Mouse (Mus musculus) neural tube, embryonic 11.5 days (tissue): ENCODE results near the gene Sprtn. TPM values are rescaled to one million over a fixed set of nuclear protein-coding genes. Genes with fewer than 3 reads are reported as not detected.
A peak's percentile ranks its signal among the peaks of the same experiment; 100 is the strongest.

Experiments used
- ATAC-seq: fragments of 200-750 bp; cut with Nextera tagmentation; 2 replicates; pipeline ENCODE4 v1.8.0; 2017; ENCODE audit warnings: moderate number of reproducible peaks, mild to moderate bottlenecking, moderate TSS enrichment, moderate library complexity; ENCODE audit not compliant: insufficient read depth, low FRiP score, low TSS enrichment
- DNase-seq: peaks from one replicate; pipeline ENCODE4 v3.0.0-alpha.2; 2015; ENCODE audit warnings: low spot score
- H3K27ac ChIP-seq: fragments of 300-500 bp; sonication (generic); 2 replicates; pipeline ENCODE4 v1.5.1; 2014; ENCODE audit warnings: low read depth, mild to moderate bottlenecking, low read length
- H3K27me3 ChIP-seq: fragments of 300-500 bp; sonication (generic); 2 replicates; pipeline ENCODE4 v1.6.1; 2014; ENCODE audit warnings: mild to moderate bottlenecking, low read length, mixed read lengths; ENCODE audit not compliant: control insufficient read depth, insufficient read depth
- H3K36me3 ChIP-seq: fragments of 300-500 bp; sonication (generic); 2 replicates; pipeline ENCODE4 v1.6.1; 2014; ENCODE audit warnings: mild to moderate bottlenecking, low read length, moderate library complexity, mixed read lengths; ENCODE audit not compliant: control insufficient read depth, insufficient read depth
- H3K4me1 ChIP-seq: fragments of 300-500 bp; sonication (generic); 2 replicates; pipeline ENCODE4 v1.6.1; 2014; ENCODE audit warnings: low read length, mixed read lengths; ENCODE audit not compliant: control insufficient read depth, insufficient read depth
- H3K4me2 ChIP-seq: fragments of 300-500 bp; sonication (generic); 2 replicates; pipeline ENCODE4 v1.6.1; 2014; ENCODE audit warnings: low read depth, mild to moderate bottlenecking, moderate library complexity
- H3K4me3 ChIP-seq: fragments of 300-500 bp; sonication (generic); 2 replicates; pipeline ENCODE4 v1.5.1; 2014; ENCODE audit warnings: low read depth, low read length
- H3K9ac ChIP-seq: fragments of 300-500 bp; sonication (generic); 2 replicates; pipeline ENCODE4 v1.6.1; 2014; ENCODE audit warnings: mild to moderate bottlenecking, low read length
- H3K9me3 ChIP-seq: fragments of 300-500 bp; sonication (generic); 2 replicates; pipeline ENCODE4 v1.6.1; 2016; ENCODE audit warnings: low read length; ENCODE audit not compliant: control insufficient read depth
- WGBS: fragments of 180-500 bp; shearing (Covaris S2); extraction: QIAGEN DNeasy Blood & Tissue Kit; methylation state at CpG from one replicate; pipeline ENCODE4 v1.1.7; 2014; 5-methylcytosine and 5-hydroxymethylcytosine counted together
- polyA plus RNA-seq: library from polyadenylated mRNA; unstranded; fragments of >200 nt; fragmentation: Nextera tagmentation; extraction: Ambion mirVana; gene quantifications from 2 replicates; pipeline ENCODE4 v1.2.1, GENCODE M21; 2014

The Sprtn gene
- polyA plus RNA-seq, 1 experiment from 2014 or later: 14.5 TPM

DNA sequence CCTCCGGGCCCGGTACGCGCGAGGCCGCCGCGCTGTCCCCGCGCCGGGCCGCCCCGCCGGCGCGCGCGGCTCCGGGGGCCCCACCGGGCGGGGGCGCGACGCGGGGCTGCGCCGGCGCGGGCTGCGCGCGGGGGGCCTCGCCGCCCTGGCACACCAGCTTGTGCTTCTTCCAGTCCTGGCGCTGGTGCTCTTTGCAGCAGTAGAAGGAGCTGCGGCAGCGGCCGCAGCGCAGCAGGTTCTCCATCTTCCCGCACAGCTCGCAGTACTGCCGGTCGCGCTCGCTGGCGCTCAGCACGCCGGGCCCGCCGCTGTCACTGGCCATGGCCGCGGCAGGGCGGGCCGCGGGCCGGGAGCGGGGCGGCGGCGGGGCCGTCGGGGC is 51.0 kb downstream of the Sprtn start:
- H3K9me3 ChIP-seq: no peaks in the 10 kb centered on the region
- H3K36me3 ChIP-seq: no peaks in the 10 kb centered on the region
- peak overlapping the region; percentile 71 for H3K4me3 ChIP-seq
- H3K27me3 ChIP-seq: no peaks in the 10 kb centered on the region
- 0% methylated on average over 20 of the region's 62 CpGs for WGBS
- H3K27ac ChIP-seq: peak overlapping the region; percentile 97
- peaks cover 31% of the 10 kb centered on the region for H3K4me1 ChIP-seq
- peak overlapping the region; percentile 94 for H3K9ac ChIP-seq
- DNase-seq: no peak
- ATAC-seq: peak; percentile 59; the same call in 1 of the 2 replicates
- peak overlapping the region; percentile 80 for H3K4me2 ChIP-seq

DNA sequence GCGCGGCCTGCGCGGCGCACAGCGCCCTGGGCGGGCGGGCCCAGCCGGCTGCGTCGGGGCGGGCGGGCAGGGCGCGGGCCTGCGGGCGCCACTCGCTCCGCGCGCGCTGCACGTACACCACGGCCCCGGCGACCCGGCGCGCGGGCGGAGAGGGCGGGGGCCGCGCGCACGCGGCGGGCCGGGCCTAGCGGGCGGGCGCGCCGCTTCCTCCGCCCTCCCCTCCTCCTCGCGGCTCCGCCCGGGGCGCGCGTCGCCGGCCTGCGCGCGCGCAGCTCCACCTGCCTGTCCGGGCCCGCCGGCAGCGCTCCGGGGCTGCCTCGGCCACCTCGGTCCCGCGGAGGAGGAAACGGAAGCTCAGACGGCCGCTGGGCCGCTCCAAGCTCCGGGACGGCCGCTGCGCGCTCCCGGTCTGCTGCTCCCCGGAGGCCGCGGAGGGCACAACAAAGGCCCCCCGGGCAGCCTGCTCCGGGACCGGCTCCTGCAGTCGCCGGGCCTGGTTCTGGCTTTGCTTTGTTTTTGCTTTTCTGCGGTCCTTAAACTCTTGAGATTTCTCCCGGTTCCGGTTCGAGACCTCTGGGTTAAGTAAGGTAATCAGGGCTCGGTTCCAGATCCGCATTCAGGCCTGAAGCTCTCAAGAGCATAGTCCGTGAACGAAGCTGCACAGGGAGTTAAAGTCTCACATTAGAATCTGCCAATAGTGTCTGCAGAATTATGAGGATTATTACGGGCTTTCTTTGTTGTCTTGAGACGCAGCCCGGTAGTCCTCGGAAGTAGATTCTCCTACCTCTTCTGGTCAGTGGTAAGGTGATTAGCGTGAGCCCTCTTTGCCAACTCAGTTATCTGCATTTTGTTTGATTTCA is 51.8 kb downstream of the Sprtn start, which contains the start of gene Egln1:
TSS of gene Egln1 (minus strand) at position 116 of the 860 bp plus-strand sequence.
- DNase-seq: peak; percentile 88
- ATAC-seq: peak; percentile 75
- under 1% methylated on average over 66 of the region's 98 CpGs for WGBS
- H3K9ac ChIP-seq: peak within 1 kb of the TSS; percentile 94
- peak within 1 kb of the TSS; percentile 97 for H3K27ac ChIP-seq
- peaks cover 30% of the 10 kb centered on the region for H3K4me1 ChIP-seq
- peak within 1 kb of the TSS; percentile 80 for H3K4me2 ChIP-seq
- peak within 1 kb of the TSS; percentile 71 for H3K4me3 ChIP-seq
- no peaks in the 10 kb centered on the region for H3K27me3 ChIP-seq
- no peaks in the 10 kb centered on the region for H3K36me3 ChIP-seq
- H3K9me3 ChIP-seq: no peaks in the 10 kb centered on the region

DNA sequence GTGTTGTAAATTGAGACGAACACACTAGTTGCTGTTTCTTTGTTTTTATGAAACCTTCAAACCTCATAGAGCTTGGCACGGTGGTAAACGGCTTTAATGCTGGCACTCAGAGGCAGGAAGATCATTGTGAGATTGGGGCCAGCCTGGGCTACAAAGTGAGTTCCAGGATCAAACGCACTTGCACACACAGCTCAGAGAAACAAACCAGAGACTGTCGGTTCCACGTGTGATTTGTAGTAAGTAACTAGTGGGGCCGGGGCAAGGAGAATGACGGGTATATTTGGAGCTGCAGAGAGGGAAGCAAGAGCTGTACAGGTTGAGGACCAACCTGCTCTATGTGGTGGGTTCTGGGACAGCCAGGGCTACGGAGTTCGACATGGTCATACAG is 52.4 kb downstream of the Sprtn start:
- Histone ChIP-seq H3K4me1 (peaks cover 24% of the 10 kb centered on the region), H3K4me3 (peak overlapping the region; percentile 71), H3K4me2 (peak overlapping the region; percentile 80), H3K27me3 (no peaks in the 10 kb centered on the region), H3K9ac (peak overlapping the region; percentile 94), H3K9me3 (no peaks in the 10 kb centered on the region), H3K36me3 (no peaks in the 10 kb centered on the region), H3K27ac (peak overlapping the region; percentile 97)
- WGBS: 32% methylated on average over 10 of the region's 10 CpGs
- peak; percentile 34 for DNase-seq
- ATAC-seq: no peak

DNA sequence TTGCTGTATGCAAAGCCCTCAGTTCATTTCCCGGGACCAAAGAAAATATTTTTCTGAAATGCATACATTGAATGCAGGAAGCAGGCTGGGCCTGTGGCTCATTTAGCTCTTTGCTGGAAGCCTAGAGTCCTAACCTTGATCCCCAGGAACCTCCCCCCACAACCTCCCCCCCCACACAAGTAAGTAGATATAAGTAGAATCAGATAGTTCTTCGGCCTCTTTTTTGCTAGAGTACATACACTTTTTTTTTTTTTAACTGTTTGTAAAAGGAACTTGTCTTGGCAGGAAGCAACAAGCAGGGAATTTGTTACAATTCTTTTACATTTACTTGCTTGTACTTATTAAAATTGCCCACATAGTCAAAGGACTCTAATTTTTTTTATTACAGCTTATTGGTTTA is 53.2 kb downstream of the Sprtn start:
- WGBS: 83% methylated on average over 2 of the region's 2 CpGs
- no peaks in the 10 kb centered on the region for H3K27me3 ChIP-seq
- peaks cover 21% of the 10 kb centered on the region for H3K4me1 ChIP-seq
- ATAC-seq: no peak
- peak overlapping the region; percentile 71; the same call in 1 of the 2 replicates for H3K4me3 ChIP-seq
- peak overlapping the region; percentile 80 for H3K4me2 ChIP-seq
- no peak for DNase-seq
- H3K36me3 ChIP-seq: no peaks in the 10 kb centered on the region
- H3K9ac ChIP-seq: peak overlapping the region; percentile 39; the same call in 1 of the 2 replicates
- no peaks in the 10 kb centered on the region for H3K9me3 ChIP-seq
- H3K27ac ChIP-seq: no peak overlapping the region

DNA sequence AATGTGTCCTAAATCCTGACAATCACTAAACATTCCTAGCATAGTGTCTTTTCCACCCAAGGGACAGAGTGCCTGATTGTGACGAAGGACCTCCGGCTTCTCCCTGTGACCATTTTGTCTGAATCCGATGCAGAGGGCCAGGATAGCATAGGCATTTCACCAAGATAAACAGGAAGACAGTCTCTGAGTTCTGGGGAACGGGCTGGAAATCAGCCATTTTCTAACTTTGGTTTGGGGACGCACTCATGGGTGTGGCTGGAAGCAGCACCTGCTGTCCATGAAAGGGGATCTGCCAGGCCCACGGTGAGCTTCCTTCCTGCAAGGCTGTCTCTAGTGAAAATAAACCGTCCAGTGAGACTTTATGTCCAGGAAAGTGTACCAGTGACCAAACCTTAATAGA is 55.5 kb downstream of the Sprtn start:
- WGBS: 91% methylated on average over 7 of the region's 7 CpGs
- ATAC-seq: no peak
- no peak overlapping the region for H3K27ac ChIP-seq
- H3K9me3 ChIP-seq: no peaks in the 10 kb centered on the region
- H3K36me3 ChIP-seq: no peaks in the 10 kb centered on the region
- no peak for DNase-seq
- H3K4me2 ChIP-seq: no peak overlapping the region
- no peak overlapping the region for H3K4me3 ChIP-seq
- H3K9ac ChIP-seq: no peak overlapping the region
- H3K27me3 ChIP-seq: no peaks in the 10 kb centered on the region
- peaks cover 8% of the 10 kb centered on the region for H3K4me1 ChIP-seq

DNA sequence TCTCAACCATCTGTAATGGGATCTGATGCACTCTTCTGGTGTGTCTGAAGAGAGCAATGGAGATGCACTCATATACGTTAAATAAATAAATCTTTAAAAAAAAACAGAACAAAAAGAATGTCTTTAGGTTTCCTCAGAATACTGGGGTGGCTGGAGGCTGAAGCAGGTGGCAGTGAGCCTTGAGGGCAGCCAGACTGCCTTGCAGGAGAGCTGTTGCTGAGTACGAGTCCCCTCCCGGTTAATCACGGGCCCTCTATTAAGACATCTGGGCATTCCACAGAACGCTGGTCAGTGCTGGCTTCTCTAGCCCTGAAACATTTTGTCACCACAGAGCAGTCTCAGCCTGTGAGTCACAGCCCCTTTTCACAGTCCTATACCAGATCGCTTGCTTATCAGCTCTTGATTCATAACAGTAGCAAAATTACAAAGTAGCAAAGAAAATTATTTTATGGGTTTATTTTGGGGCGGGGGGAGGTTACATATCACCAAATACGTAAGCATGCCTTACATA is 56.9 kb downstream of the Sprtn start:
- Histone ChIP-seq H3K27me3 (no peaks in the 10 kb centered on the region), H3K36me3 (no peaks in the 10 kb centered on the region), H3K4me2 (no peak overlapping the region), H3K4me1 (peaks cover 8% of the 10 kb centered on the region), H3K27ac (no peak overlapping the region), H3K4me3 (no peak overlapping the region), H3K9ac (no peak overlapping the region), H3K9me3 (no peaks in the 10 kb centered on the region)
- ATAC-seq (no peak), DNase-seq (no peak)
- WGBS: 80% methylated on average over 8 of the region's 8 CpGs

Other genes with a start within 250 kb of the Sprtn start
- gene 2310022B05Rik, start 234.5 kb upstream of the Sprtn start, polyA plus RNA-seq: 33.0 and 34.3 TPM in 2 replicates
- 57.7 and 61.2 TPM in 2 replicates for gene Ttc13, start 175.9 kb upstream of the Sprtn start, polyA plus RNA-seq
- 27.7 and 31.4 TPM in 2 replicates for gene Arv1, start 175.7 kb upstream of the Sprtn start, polyA plus RNA-seq
- 4.1 and 5.5 TPM in 2 replicates for gene Fam89a, start 146.1 kb upstream of the Sprtn start, polyA plus RNA-seq
- 7.1 and 7.5 TPM in 2 replicates for gene Trim67, start 104.8 kb upstream of the Sprtn start, polyA plus RNA-seq
- gene Gnpat, start 34.9 kb upstream of the Sprtn start, polyA plus RNA-seq: 139 and 140 TPM in 2 replicates
- 41.5 TPM in 2 replicates for gene 2810004N23Rik, start 34.8 kb upstream of the Sprtn start, polyA plus RNA-seq
- gene Exoc8, start 181 bp upstream of the Sprtn start, polyA plus RNA-seq: 7.7 and 8.0 TPM in 2 replicates
- gene Egln1, start 51.4 kb downstream of the Sprtn start, polyA plus RNA-seq: 19.5 and 20.9 TPM in 2 replicates
- 147 and 155 TPM in 2 replicates for gene Tsnax, start 115.1 kb downstream of the Sprtn start, polyA plus RNA-seq
- gene Disc1, start 156.3 kb downstream of the Sprtn start, polyA plus RNA-seq: 0.94 and 1.2 TPM in 2 replicates